Mouse (Mus musculus) heart, embryonic 11.5 days (tissue): ENCODE results near the gene Sorcs1. TPM values are rescaled to one million over a fixed set of nuclear protein-coding genes. Genes with fewer than 3 reads are reported as not detected.
A peak's percentile ranks its signal among the peaks of the same experiment; 100 is the strongest.

Experiments used
- ATAC-seq: fragments of 200-750 bp; cut with Nextera tagmentation; replicated peaks from 2 replicates; pipeline ENCODE4 v1.8.0; 2017; ENCODE audit warnings: moderate library complexity; ENCODE audit not compliant: insufficient number of reproducible peaks, low FRiP score, low TSS enrichment
- H3K27ac ChIP-seq: fragments of 300-500 bp; sonication (generic); 2 replicates; pipeline ENCODE4 v1.5.1; 2014; ENCODE audit warnings: mild to moderate bottlenecking, low read depth, low read length
- H3K27me3 ChIP-seq: fragments of 300-500 bp; sonication (generic); 2 replicates; pipeline ENCODE4 v1.6.1; 2014; ENCODE audit warnings: mild to moderate bottlenecking, low read length, mixed read lengths; ENCODE audit not compliant: control insufficient read depth, insufficient read depth
- H3K36me3 ChIP-seq: fragments of 300-500 bp; sonication (generic); 2 replicates; pipeline ENCODE4 v1.6.1; 2014; ENCODE audit warnings: mild to moderate bottlenecking, low read length, moderate library complexity, mixed read lengths; ENCODE audit not compliant: control insufficient read depth, insufficient read depth
- H3K4me1 ChIP-seq: fragments of 300-500 bp; sonication (generic); 2 replicates; pipeline ENCODE4 v1.6.1; 2014; ENCODE audit warnings: low read length; ENCODE audit not compliant: control insufficient read depth, insufficient read depth
- H3K4me2 ChIP-seq: fragments of 300-500 bp; sonication (generic); 2 replicates; pipeline ENCODE4 v1.6.1; 2014; ENCODE audit warnings: mild to moderate bottlenecking, moderate library complexity
- H3K4me3 ChIP-seq: fragments of 300-500 bp; sonication (generic); 2 replicates; pipeline ENCODE4 v1.5.1; 2014; ENCODE audit warnings: low read depth, low read length
- H3K9ac ChIP-seq: fragments of 300-500 bp; sonication (generic); 2 replicates; pipeline ENCODE4 v1.6.1; 2014; ENCODE audit warnings: mild to moderate bottlenecking, low read depth, low read length, moderate library complexity
- H3K9me3 ChIP-seq: fragments of 300-500 bp; sonication (generic); replicated peaks from 2 replicates; pipeline ENCODE4 v1.6.1; 2016; ENCODE audit warnings: low read length; ENCODE audit not compliant: control insufficient read depth
- WGBS: fragments of 180-500 bp; shearing (Covaris S2); extraction: QIAGEN DNeasy Blood & Tissue Kit; methylation state at CpG from one replicate; pipeline ENCODE4 v1.1.7; 2014; ENCODE audit not compliant: insufficient replicate concordance; 5-methylcytosine and 5-hydroxymethylcytosine counted together
- polyA plus RNA-seq: library from polyadenylated mRNA; unstranded; fragments of >200 nt; fragmentation: Nextera tagmentation; extraction: Ambion mirVana; gene quantifications from 2 replicates; pipeline ENCODE4 v1.2.1, GENCODE M21; 2014

Sorcs1 gene
- polyA plus RNA-seq, 1 experiment from 2014 or later, result 0.79 TPM

DNA sequence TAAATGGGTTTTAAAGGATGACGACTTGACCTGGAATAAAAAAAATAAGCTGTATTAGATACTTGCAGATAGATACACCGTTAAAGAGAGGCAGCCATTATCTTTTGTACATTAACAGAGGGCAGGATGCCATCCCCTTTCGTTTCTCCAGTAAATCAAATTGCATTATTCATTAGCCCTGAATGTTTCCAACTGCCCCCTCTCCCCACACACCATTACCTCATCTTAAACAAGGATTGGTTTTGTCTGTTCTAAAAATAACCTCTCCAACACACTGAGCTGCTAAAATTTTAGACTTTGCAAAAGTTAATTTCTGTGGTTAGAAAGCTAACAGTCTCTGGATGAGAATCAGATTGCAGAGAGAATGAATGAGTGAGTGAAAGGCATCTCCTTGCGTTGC lies 156.5 kb downstream of the Sorcs1 start:
- no peak for ATAC-seq

DNA sequence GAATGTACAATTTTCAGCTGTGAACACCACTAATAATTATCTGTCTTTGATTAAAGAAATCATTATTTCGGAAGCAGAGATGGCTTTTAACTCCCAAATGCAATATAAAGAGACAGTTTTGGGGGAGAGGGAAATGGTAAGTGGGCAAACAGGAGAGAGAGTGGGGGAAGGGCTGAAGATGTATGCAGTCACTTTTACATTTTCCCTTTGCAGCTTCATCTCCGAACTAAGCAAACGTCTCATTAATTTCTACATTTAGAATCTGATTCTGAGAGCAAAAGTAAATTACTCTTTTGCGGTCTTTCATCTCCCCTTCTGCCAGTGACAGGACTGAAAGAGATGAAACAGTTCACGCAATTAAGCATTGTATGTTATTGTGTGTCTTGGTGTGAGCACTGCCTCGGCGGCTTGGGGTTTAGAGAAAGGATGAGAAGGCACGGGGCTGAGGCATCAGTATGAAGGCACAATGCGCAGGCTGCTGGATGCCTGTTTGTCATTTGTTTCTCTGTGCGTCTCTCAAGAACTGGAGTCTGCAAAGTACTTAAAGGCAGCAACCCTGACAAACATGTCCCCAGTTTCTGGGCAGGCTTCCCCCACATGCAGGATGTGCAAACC lies 163.3 kb downstream of the Sorcs1 start:
- Histone ChIP-seq H3K36me3 (no peaks in the 10 kb centered on the region), H3K27me3 (no peaks in the 10 kb centered on the region), H3K4me1 (no peaks in the 10 kb centered on the region), H3K9me3 (no peaks in the 10 kb centered on the region), H3K4me3 (no peak overlapping the region), H3K4me2 (no peak overlapping the region), H3K9ac (no peak overlapping the region), H3K27ac (no peak overlapping the region)
- ATAC-seq, result no peak
- WGBS, result 70% methylated on average over 10 of the region's 10 CpGs

More for the DNA sequence above, 156.5 kb downstream of the Sorcs1 start:
- Histone ChIP-seq H3K4me1 (no peaks in the 10 kb centered on the region), H3K4me2 (no peak overlapping the region), H3K36me3 (no peaks in the 10 kb centered on the region), H3K4me3 (no peak overlapping the region), H3K27me3 (no peaks in the 10 kb centered on the region), H3K9me3 (no peaks in the 10 kb centered on the region), H3K27ac (no peak overlapping the region), H3K9ac (no peak overlapping the region)
- WGBS, result 67% methylated on average over 4 of the region's 4 CpGs

DNA sequence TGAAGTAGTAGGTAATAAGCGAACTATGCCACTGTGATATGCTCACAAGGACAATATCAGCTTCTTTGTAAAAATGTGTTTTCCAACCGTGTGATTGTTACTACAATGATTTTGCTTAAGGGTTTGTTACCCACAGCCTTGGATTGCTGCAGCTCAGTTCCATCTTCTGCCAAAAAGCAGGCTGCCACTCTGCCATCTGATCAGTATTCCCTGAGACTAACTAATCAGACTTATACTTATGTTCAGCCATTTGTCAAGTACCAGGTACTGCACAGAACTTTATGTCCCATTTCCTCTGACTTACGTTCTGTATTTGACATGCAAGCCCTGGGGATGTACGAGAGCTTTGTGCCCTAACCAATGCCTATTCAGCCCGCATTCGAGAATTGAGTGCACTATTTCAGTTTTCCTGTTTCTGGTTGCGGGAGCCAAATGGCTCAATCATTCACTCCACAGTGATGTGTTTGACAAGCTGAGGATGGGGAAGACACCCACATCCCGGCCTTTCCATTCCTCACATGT lies 164.1 kb downstream of the Sorcs1 start:
- Histone ChIP-seq H3K27me3 (no peaks in the 10 kb centered on the region), H3K4me2 (no peak overlapping the region), H3K36me3 (no peaks in the 10 kb centered on the region), H3K27ac (no peak overlapping the region), H3K4me1 (no peaks in the 10 kb centered on the region), H3K9ac (no peak overlapping the region), H3K9me3 (no peaks in the 10 kb centered on the region), H3K4me3 (no peak overlapping the region)
- WGBS, result 70% methylated on average over 8 of the region's 8 CpGs
- no peak for ATAC-seq

DNA sequence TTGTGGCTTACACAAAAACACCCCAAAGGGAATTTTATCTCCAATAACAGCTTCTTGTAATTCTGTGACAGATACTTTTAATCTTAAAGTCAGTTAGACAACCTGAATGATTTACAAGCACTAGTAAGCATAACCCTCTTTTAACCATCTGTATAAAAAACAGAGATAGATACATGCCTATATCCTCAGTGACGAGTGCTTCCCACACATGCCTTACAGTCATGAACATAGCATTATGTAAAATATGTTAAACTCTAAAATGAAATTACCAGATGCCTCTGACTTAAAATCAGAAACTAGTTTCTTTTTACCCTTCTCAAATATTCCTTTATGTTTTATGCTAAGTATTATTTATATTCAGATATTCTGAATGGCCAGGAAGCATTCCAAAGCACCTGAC lies 175.6 kb downstream of the Sorcs1 start:
- no peaks in the 10 kb centered on the region for H3K27me3 ChIP-seq
- no peaks in the 10 kb centered on the region for H3K4me1 ChIP-seq
- H3K9me3 ChIP-seq, result no peaks in the 10 kb centered on the region
- H3K9ac ChIP-seq, result no peak overlapping the region
- ATAC-seq, result no peak
- WGBS, result 74% methylated on average over 1 of the region's 1 CpGs
- no peak overlapping the region for H3K4me3 ChIP-seq
- no peak overlapping the region for H3K4me2 ChIP-seq
- H3K27ac ChIP-seq, result no peak overlapping the region
- no peaks in the 10 kb centered on the region for H3K36me3 ChIP-seq

GRCm38 (mm10) chr19:50491121-50491520 lies 187.3 kb downstream of the Sorcs1 start:
- no peaks in the 10 kb centered on the region for H3K9me3 ChIP-seq
- no peak for ATAC-seq
- no peaks in the 10 kb centered on the region for H3K36me3 ChIP-seq
- no peak overlapping the region for H3K9ac ChIP-seq
- no peak overlapping the region for H3K4me2 ChIP-seq
- no peaks in the 10 kb centered on the region for H3K4me1 ChIP-seq
- no peaks in the 10 kb centered on the region for H3K27me3 ChIP-seq
- no peak overlapping the region for H3K4me3 ChIP-seq
- H3K27ac ChIP-seq, result no peak overlapping the region
- WGBS, result 93% methylated on average over 3 of the region's 3 CpGs

GRCm38 (mm10) chr19:50490721-50491120 lies 187.7 kb downstream of the Sorcs1 start:
- 73% methylated on average over 2 of the region's 2 CpGs for WGBS
- H3K9me3 ChIP-seq, result no peaks in the 10 kb centered on the region
- no peak overlapping the region for H3K4me3 ChIP-seq
- no peak overlapping the region for H3K9ac ChIP-seq
- no peak overlapping the region for H3K27ac ChIP-seq
- no peaks in the 10 kb centered on the region for H3K4me1 ChIP-seq
- no peaks in the 10 kb centered on the region for H3K27me3 ChIP-seq
- H3K36me3 ChIP-seq, result no peaks in the 10 kb centered on the region
- no peak overlapping the region for H3K4me2 ChIP-seq
- ATAC-seq, result no peak

DNA sequence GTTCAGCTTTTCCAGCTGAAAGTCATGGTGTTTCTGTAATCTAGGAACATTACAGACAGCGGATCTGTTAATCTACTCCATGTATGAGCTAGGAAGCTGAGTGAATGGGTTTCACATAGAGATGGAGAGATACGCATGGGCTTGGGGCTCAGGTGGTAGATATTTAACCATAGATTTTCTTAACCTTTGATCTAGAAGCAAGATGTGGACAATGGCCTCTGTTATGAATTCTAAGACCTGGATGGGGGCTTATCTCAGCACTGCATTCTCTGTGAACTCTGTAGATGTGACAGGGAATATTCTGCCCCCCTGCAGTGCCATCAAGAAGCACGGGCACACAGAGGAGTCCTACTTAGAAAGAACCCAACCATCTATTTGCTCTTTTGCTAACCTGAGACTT lies 188.7 kb downstream of the Sorcs1 start:
- Histone ChIP-seq H3K9ac (no peak overlapping the region), H3K36me3 (no peaks in the 10 kb centered on the region), H3K27ac (no peak overlapping the region), H3K4me1 (no peaks in the 10 kb centered on the region), H3K9me3 (no peaks in the 10 kb centered on the region), H3K4me2 (no peak overlapping the region), H3K4me3 (no peak overlapping the region), H3K27me3 (no peaks in the 10 kb centered on the region)
- WGBS, result 83% methylated on average over 3 of the region's 3 CpGs
- ATAC-seq, result no peak

GRCm38 (mm10) chr19:50488421-50488820 lies 190.0 kb downstream of the Sorcs1 start:
- Histone ChIP-seq H3K4me3 (no peak overlapping the region), H3K36me3 (no peaks in the 10 kb centered on the region), H3K4me2 (no peak overlapping the region), H3K9ac (no peak overlapping the region), H3K4me1 (no peaks in the 10 kb centered on the region), H3K27me3 (no peaks in the 10 kb centered on the region), H3K9me3 (no peaks in the 10 kb centered on the region), H3K27ac (no peak overlapping the region)
- no peak for ATAC-seq
- 59% methylated on average over 6 of the region's 6 CpGs for WGBS

DNA sequence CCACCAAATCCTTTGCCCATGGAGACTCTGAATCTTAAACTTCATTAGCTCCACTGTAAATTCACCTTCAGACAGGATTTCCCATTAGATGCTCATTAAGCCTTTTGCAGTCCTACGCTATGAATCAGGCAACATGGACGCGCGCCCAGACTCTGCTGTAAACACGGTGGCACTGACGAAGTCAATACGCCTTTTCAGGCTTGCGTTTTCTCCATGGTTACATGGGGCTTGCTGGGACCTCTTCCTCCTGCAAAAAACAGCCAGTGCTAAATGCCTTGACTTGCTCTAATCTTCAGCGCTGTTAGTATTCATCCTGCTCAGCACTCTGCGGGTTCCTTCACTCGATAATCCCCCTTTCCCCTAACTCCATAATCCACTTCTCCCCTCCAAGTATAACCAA lies 190.7 kb downstream of the Sorcs1 start:
- Histone ChIP-seq H3K27ac (no peak overlapping the region), H3K9me3 (no peaks in the 10 kb centered on the region), H3K4me3 (no peak overlapping the region), H3K36me3 (no peaks in the 10 kb centered on the region), H3K9ac (no peak overlapping the region), H3K4me1 (no peaks in the 10 kb centered on the region), H3K4me2 (peak overlapping the region; percentile 40), H3K27me3 (no peaks in the 10 kb centered on the region)
- 22% methylated on average over 11 of the region's 11 CpGs for WGBS
- no peak for ATAC-seq
